Mouse (Mus musculus) c-Kit-positive CD71-negative TER-119-negative erythroid progenitor cells, embryonic 14.5 days (primary cell): ENCODE measurements at regions not wholly inside any gene's neighbourhood (a gene's known extent, or its start where the extent isn't known, plus 50 kb on each side); places are given as distances from the start of the nearest gene placed in this dataset.

Experiments used
- DNase-seq: peaks from one replicate; pipeline ENCODE4 v3.0.0-alpha.2; 2013; ENCODE audit warnings: low read depth

GRCm38 (mm10) chr11:90981626-90982025 is 293.5 kb upstream of the Tom1l1 start:
- DNase-seq = no peak

GRCm38 (mm10) chr11:90978234-90978633 is 290.1 kb upstream of the Tom1l1 start:
- no peak for DNase-seq

GRCm38 (mm10) chr11:90941076-90941475 is 252.9 kb upstream of the Tom1l1 start:
- DNase-seq = no peak

DNA sequence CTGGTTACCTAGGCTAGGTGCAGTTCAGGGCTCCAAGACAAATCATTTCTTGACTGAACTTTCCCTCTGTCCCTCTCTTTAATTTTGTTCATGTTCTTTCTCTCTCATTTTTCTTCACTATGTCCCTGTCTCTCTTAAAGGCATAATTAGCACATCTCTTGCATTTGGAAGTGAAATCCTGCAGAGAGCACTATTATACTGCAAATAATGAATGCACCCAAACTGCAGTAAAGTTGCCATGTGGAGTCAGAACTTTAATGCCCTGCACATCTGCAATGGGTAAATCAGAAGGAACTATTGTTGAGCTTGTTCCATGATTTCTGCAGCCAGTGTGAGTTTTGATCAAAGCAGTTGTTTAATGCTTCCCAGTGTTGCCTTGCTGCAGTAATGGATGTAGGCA is 237.6 kb upstream of the Tom1l1 start:
- no peak for DNase-seq

DNA sequence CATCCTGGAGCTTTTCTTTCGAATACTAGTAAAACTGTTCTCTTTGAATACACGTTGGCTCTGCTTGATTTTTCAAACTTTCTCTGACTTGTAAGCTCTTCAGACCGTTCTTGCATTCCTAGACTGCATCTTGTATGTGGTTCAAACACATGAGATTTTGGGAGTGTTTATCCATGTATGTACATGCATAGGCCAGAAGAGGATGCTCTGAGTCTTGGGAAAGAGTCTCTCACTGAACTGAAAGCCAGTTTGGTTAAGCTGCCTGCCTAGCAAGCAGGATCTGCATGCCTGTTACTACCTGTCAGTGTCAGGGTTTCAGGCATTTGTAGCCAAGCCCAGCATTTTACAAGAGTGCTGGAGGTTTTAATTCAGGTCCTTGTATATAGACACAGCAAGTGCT is 229.6 kb upstream of the Tom1l1 start:
- no peak for DNase-seq

GRCm38 (mm10) chr11:90894236-90894635 is 206.1 kb upstream of the Tom1l1 start:
- no peak for DNase-seq

DNA sequence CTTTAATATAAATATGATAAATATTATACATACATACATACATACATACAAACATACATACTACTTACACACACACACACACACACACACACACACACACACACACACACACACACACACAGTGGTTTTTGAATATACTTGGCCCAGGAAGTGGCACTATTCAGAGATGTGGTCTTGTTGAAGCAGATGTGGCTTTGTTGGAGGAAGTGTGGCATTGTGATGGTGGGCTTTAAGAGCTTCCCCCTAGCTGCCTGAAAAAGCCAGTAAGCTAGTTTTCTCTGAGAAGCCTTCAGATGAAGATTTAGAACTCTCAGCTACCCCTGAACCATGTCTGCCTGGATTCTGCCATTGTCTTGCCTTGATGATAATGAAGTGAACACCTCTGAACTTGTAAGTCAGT is 185.0 kb upstream of the Tom1l1 start:
- peak; percentile 4 for DNase-seq

- no peak for DNase-seq
These were observed 183.5 kb upstream of the Tom1l1 start for GRCm38 (mm10) chr11:90871686-90872085.

- no peak for DNase-seq
These were observed 176.0 kb upstream of the Tom1l1 start for GRCm38 (mm10) chr11:90863981-90864760.

GRCm38 (mm10) chr11:90855731-90856130 is 167.6 kb upstream of the Tom1l1 start:
- no peak for DNase-seq

GRCm38 (mm10) chr11:90855324-90855723 is 167.2 kb upstream of the Tom1l1 start:
- no peak for DNase-seq

- DNase-seq = no peak
These were observed 163.1 kb upstream of the Tom1l1 start for GRCm38 (mm10) chr11:90851221-90851620.

GRCm38 (mm10) chr11:90844925-90845319 is 156.8 kb upstream of the Tom1l1 start:
- DNase-seq = no peak

DNA sequence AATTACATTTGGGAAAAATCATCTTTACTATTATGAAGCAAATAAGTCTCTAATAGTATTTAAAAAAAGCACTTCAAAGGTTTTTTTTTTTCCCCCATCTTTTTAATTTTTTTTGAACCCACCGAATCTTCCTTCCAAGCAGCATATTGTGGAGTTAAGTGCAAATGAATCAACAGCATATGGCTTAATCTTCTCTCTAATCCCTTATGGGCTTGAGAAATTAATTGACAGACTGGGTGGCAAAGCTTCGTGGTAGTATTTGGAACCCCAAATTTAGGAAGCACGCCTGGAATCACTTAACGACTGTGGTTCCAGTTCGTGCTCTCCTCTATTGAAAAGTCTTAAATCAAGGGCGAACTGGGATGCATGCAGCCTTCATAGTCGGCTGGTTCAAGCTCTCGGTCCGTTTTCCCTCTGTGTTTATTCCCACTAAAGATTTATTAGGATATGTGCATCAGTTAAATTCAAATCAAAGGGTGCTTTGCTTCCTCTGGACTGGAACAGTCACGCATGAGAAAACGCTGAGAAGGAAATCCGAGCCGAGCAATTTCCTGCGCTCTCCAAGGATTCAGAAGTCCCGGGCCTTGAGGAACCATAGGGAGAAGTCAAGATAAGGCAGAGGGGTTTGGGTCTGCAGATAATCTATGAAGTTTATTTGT is 156.2 kb upstream of the Tom1l1 start:
- no peak for DNase-seq

DNA sequence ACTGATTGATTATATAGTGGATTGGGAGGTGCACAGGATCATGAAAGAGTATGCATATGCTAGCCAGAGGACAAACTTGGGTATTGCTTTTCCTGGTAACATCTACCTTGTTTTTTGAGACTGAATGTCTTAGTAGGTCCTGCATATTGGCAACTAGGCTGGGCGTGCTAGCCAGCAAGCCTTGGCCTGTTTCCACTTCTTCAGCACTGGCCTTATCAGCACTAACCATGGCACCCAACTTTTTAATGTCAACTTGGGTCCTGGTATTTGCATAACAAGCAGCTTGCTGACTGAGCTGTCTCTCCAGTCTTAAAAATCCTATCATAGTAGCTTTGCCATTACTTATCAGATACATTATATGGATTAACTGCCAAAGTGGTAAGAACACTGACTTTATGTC is 150.0 kb upstream of the Tom1l1 start:
- DNase-seq = no peak

DNA sequence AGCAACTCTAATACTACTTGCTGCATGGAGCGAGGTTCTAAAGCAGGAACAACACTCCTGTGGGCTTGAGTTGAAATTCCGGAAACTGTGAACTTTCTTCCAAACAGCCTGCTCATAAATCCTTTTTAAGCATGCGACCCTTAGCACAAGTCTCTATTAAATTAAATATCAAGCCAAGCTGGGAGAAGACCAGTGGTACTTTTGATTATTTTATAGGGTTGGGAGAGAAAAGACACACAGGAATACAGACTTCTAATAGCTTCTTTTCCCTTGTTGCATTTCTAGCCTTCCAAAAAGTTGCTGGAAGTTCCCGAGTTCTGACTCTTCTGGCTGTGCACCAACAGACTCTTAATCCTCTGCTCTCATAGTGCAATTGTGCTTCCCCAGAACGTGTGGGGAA is 136.6 kb upstream of the Tom1l1 start:
- no peak for DNase-seq

DNA sequence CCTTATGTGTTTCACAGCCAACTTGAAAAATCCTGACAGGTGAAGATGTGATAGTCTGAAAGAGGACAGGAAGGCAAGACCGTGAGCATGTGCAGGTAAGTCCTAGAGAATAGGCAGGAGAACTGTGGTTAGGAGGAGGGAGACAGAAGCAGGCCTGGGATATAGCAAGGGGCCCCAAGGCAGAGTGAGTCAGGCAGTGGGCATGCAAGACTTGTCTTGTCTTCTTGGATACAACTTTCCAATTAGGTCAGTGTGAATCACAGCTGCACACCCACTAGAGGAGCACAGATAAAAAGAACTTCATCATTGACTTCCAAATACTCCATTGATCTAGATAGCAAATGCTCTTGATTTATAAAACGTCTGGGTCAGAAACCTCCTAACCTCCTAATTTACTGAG is 128.6 kb upstream of the Tom1l1 start:
- no peak for DNase-seq

GRCm38 (mm10) chr11:90814471-90814870 is 126.3 kb upstream of the Tom1l1 start:
- DNase-seq = no peak

- DNase-seq = no peak
These were observed 124.8 kb upstream of the Tom1l1 start for GRCm38 (mm10) chr11:90812971-90813370.

DNA sequence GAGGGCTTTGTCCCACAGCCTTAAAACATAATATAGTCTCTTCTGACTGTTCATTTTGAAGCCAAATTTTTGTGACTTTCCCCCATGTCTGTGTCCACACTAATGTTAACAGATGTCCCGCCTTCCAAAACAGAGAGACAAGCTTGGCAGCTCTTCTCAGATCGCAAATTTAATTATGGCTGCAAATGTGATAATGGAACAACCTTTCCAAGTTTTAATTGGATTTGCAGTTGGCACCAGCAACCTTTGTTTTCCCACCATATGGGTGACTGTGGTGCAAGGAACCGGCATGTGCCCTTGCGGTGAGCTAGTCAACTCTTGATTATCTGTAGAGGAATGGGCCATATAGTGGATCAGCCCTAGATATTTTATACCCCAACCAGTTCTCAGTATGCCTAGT is 124.4 kb upstream of the Tom1l1 start:
- DNase-seq = no peak

DNA sequence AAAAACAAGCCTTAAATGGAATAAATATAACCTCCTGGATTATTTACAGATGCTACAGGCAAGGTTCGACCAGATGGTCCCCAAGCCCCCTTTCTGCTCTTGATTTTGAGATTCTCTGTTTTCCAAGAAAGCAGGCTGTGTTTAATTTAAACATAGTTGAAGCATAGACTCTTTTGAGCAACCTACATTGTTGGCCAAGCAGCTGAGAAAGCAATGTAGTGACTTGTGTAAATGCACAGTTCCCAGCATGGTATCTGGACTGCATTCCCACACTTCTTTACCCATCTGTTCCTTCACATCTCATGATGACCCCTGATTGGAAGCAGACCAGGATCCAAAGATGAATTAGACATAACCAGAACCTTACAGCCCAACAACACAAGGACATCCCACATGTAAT is 120.3 kb upstream of the Tom1l1 start:
- no peak for DNase-seq

- no peak for DNase-seq
These were observed 119.2 kb upstream of the Tom1l1 start for GRCm38 (mm10) chr11:90807343-90807742.

DNA sequence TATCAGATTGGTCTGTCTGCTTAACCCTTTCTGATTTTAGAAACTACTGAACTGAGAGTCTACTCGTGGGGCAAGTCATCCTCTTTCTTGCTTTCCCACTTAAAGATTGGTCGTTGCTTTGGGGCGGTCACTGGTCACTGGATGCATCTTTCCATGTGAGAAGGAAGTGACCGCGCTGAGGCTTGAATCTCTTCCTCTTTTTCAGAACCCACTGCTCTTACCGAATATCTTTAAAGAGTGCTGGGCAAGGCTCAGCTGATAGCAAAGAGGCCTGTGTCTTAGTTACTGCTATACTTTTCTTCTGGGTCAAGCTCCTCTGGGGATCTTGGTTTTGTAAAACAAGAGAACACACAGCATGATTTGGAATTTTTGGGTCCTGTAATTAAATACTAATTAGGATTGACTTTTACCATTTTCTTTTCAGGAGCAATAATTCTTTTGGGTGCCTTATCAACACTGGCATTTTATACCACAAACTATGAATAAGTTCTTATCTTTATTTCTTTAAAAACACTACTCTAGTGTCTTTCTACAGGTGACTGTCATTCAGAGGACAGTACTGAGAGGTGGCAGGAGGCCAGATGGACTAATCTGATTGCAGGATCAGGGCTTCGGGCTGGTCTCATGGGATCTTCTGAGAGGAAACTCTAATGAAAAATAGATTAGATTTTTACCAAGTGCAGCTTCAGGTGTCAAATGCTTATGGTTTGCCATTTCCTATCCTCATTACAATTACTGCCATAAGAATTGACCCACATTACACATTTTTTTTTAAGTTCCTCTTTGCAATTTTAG is 114.6 kb upstream of the Tom1l1 start:
- DNase-seq = no peak
